Mouse (Mus musculus): Measurements from ENCODE around the gene Ergic1. TPM values are rescaled to one million over a fixed set of nuclear protein-coding genes. Genes with fewer than 3 reads are reported as not detected.

The Ergic1 gene
- polyA plus RNA-seq, 1 experiment from 2014 or later = 91.2 TPM

GRCm38 (mm10) chr17:26665600-26665999 lies 104.3 kb downstream of the Ergic1 start:
- no peaks in the 10 kb centered on the region for H3K9me3 ChIP-seq (ENCODE audit: control insufficient read depth, low read length)
- H3K4me1 ChIP-seq (ENCODE audit: control insufficient read depth, insufficient read depth, low read length) = peaks cover 7% of the 10 kb centered on the region
- H3K9ac ChIP-seq (ENCODE audit: low read depth, low read length) = no peak overlapping the region
- no peak overlapping the region for H3K27ac ChIP-seq (ENCODE audit: low read length)
- H3K4me3 ChIP-seq (ENCODE audit: low read length) = no peak overlapping the region
- H3K36me3 ChIP-seq (ENCODE audit: control insufficient read depth, insufficient read depth, low read length) = no peaks in the 10 kb centered on the region
- 82% methylated on average over 4 of the region's 4 CpGs for WGBS
- no peaks in the 10 kb centered on the region for H3K27me3 ChIP-seq (replicated peaks; ENCODE audit: control insufficient read depth, insufficient read depth, low read length)
- ATAC-seq = no peak
- no peak overlapping the region for H3K4me2 ChIP-seq (ENCODE audit: low read depth, low read length)

GRCm38 (mm10) chr17:26671268-26671667 lies 110.0 kb downstream of the Ergic1 start:
- no peaks in the 10 kb centered on the region for H3K27me3 ChIP-seq (replicated peaks; ENCODE audit: control insufficient read depth, insufficient read depth, low read length)
- no peak overlapping the region for H3K9ac ChIP-seq (ENCODE audit: low read depth, low read length)
- H3K4me3 ChIP-seq (ENCODE audit: low read length) = no peak overlapping the region
- WGBS = 66% methylated on average over 4 of the region's 4 CpGs
- no peaks in the 10 kb centered on the region for H3K36me3 ChIP-seq (ENCODE audit: control insufficient read depth, insufficient read depth, low read length)
- H3K9me3 ChIP-seq (ENCODE audit: control insufficient read depth, low read length) = no peaks in the 10 kb centered on the region
- no peak overlapping the region for H3K4me2 ChIP-seq (ENCODE audit: low read depth, low read length)
- no peaks in the 10 kb centered on the region for H3K4me1 ChIP-seq (ENCODE audit: control insufficient read depth, insufficient read depth, low read length)
- no peak overlapping the region for H3K27ac ChIP-seq (ENCODE audit: low read length)
- ATAC-seq = no peak

GRCm38 (mm10) chr17:26675845-26676244 lies 114.6 kb downstream of the Ergic1 start:
- peaks cover 11% of the 10 kb centered on the region; the same call in 1 of the 2 replicates for H3K4me1 ChIP-seq (ENCODE audit: control insufficient read depth, insufficient read depth, low read length)
- ATAC-seq = peak; percentile 31
- no peaks in the 10 kb centered on the region for H3K27me3 ChIP-seq (replicated peaks; ENCODE audit: control insufficient read depth, insufficient read depth, low read length)
- H3K36me3 ChIP-seq (ENCODE audit: control insufficient read depth, insufficient read depth, low read length) = 0 out of 2 replicates have a peak, but pooled peaks cover 3% of the 10 kb centered on the region
- no peaks in the 10 kb centered on the region for H3K9me3 ChIP-seq (ENCODE audit: control insufficient read depth, low read length)
- H3K4me3 ChIP-seq (ENCODE audit: low read length) = peak overlapping the region; percentile 87
- peak overlapping the region; percentile 80 for H3K4me2 ChIP-seq (ENCODE audit: low read depth, low read length)
- WGBS = 23% methylated on average over 7 of the region's 7 CpGs
- peak overlapping the region; percentile 90 for H3K9ac ChIP-seq (ENCODE audit: low read depth, low read length)
- no peak overlapping the region for H3K27ac ChIP-seq (ENCODE audit: low read length)

- peak overlapping the region; percentile 90 for H3K9ac ChIP-seq (ENCODE audit: low read depth, low read length)
- H3K4me3 ChIP-seq (ENCODE audit: low read length) = peak overlapping the region; percentile 87
- no peaks in the 10 kb centered on the region for H3K9me3 ChIP-seq (ENCODE audit: control insufficient read depth, low read length)
- peak overlapping the region; percentile 92 for H3K27ac ChIP-seq (ENCODE audit: low read length)
- H3K4me2 ChIP-seq (ENCODE audit: low read depth, low read length) = peak overlapping the region; percentile 80
- H3K27me3 ChIP-seq (replicated peaks; ENCODE audit: control insufficient read depth, insufficient read depth, low read length) = no peaks in the 10 kb centered on the region
- 0 out of 2 replicates have a peak, but pooled peaks cover 5% of the 10 kb centered on the region for H3K36me3 ChIP-seq (ENCODE audit: control insufficient read depth, insufficient read depth, low read length)
- ATAC-seq = peak; percentile 98
- peaks cover 11% of the 10 kb centered on the region; the same call in 1 of the 2 replicates for H3K4me1 ChIP-seq (ENCODE audit: control insufficient read depth, insufficient read depth, low read length)
- under 1% methylated on average over 30 of the region's 30 CpGs for WGBS
Observed at GRCm38 (mm10) chr17:26676252-26676615, 114.9 kb downstream of the Ergic1 start.

GRCm38 (mm10) chr17:26676616-26677376 lies 115.5 kb downstream of the Ergic1 start:
- H3K4me3 ChIP-seq (ENCODE audit: low read length) = peak overlapping the region; percentile 87
- peak overlapping the region; percentile 90 for H3K9ac ChIP-seq (ENCODE audit: low read depth, low read length)
- no peaks in the 10 kb centered on the region for H3K9me3 ChIP-seq (ENCODE audit: control insufficient read depth, low read length)
- peaks cover 11% of the 10 kb centered on the region; the same call in 1 of the 2 replicates for H3K4me1 ChIP-seq (ENCODE audit: control insufficient read depth, insufficient read depth, low read length)
- H3K27ac ChIP-seq (ENCODE audit: low read length) = peak overlapping the region; percentile 92
- WGBS = 2% methylated on average over 26 of the region's 26 CpGs
- 0 out of 2 replicates have a peak, but pooled peaks cover 5% of the 10 kb centered on the region for H3K36me3 ChIP-seq (ENCODE audit: control insufficient read depth, insufficient read depth, low read length)
- H3K27me3 ChIP-seq (replicated peaks; ENCODE audit: control insufficient read depth, insufficient read depth, low read length) = no peaks in the 10 kb centered on the region
- peak overlapping the region; percentile 80 for H3K4me2 ChIP-seq (ENCODE audit: low read depth, low read length)
- peak; percentile 95 for ATAC-seq

GRCm38 (mm10) chr17:26677711-26678637 lies 116.7 kb downstream of the Ergic1 start:
- 0 out of 2 replicates have a peak overlapping the region, but pooled peaks have one; percentile 1 for H3K9ac ChIP-seq (ENCODE audit: low read depth, low read length)
- H3K4me1 ChIP-seq (ENCODE audit: control insufficient read depth, insufficient read depth, low read length) = peaks cover 11% of the 10 kb centered on the region; the same call in 1 of the 2 replicates
- ATAC-seq = no peak
- H3K4me2 ChIP-seq (ENCODE audit: low read depth, low read length) = peak overlapping the region; percentile 80; the same call in 1 of the 2 replicates
- no peak overlapping the region for H3K4me3 ChIP-seq (ENCODE audit: low read length)
- no peaks in the 10 kb centered on the region for H3K27me3 ChIP-seq (replicated peaks; ENCODE audit: control insufficient read depth, insufficient read depth, low read length)
- H3K9me3 ChIP-seq (ENCODE audit: control insufficient read depth, low read length) = no peaks in the 10 kb centered on the region
- no peak overlapping the region for H3K27ac ChIP-seq (ENCODE audit: low read length)
- 76% methylated on average over 7 of the region's 7 CpGs for WGBS
- 0 out of 2 replicates have a peak, but pooled peaks cover 5% of the 10 kb centered on the region for H3K36me3 ChIP-seq (ENCODE audit: control insufficient read depth, insufficient read depth, low read length)

GRCm38 (mm10) chr17:26681276-26681675 lies 120.0 kb downstream of the Ergic1 start:
- no peaks in the 10 kb centered on the region for H3K27me3 ChIP-seq (replicated peaks; ENCODE audit: control insufficient read depth, insufficient read depth, low read length)
- WGBS = 91% methylated on average over 6 of the region's 6 CpGs
- H3K4me2 ChIP-seq (ENCODE audit: low read depth, low read length) = no peak overlapping the region
- H3K27ac ChIP-seq (ENCODE audit: low read length) = no peak overlapping the region
- no peak for ATAC-seq
- H3K4me1 ChIP-seq (ENCODE audit: control insufficient read depth, insufficient read depth, low read length) = peaks cover 11% of the 10 kb centered on the region; the same call in 1 of the 2 replicates
- 0 out of 2 replicates have a peak, but pooled peaks cover 10% of the 10 kb centered on the region for H3K36me3 ChIP-seq (ENCODE audit: control insufficient read depth, insufficient read depth, low read length)
- no peak overlapping the region for H3K4me3 ChIP-seq (ENCODE audit: low read length)
- no peaks in the 10 kb centered on the region for H3K9me3 ChIP-seq (ENCODE audit: control insufficient read depth, low read length)
- H3K9ac ChIP-seq (ENCODE audit: low read depth, low read length) = no peak overlapping the region

GRCm38 (mm10) chr17:26686334-26687000 lies 125.2 kb downstream of the Ergic1 start:
- Histone ChIP-seq H3K9ac (ENCODE audit: low read depth, low read length) (no peak overlapping the region), H3K4me3 (ENCODE audit: low read length) (no peak overlapping the region), H3K9me3 (ENCODE audit: control insufficient read depth, low read length) (no peaks in the 10 kb centered on the region), H3K27ac (ENCODE audit: low read length) (no peak overlapping the region), H3K4me2 (ENCODE audit: low read depth, low read length) (no peak overlapping the region), H3K4me1 (ENCODE audit: control insufficient read depth, insufficient read depth, low read length) (no peaks in the 10 kb centered on the region), H3K36me3 (ENCODE audit: control insufficient read depth, insufficient read depth, low read length) (0 out of 2 replicates have a peak, but pooled peaks cover 5% of the 10 kb centered on the region), H3K27me3 (replicated peaks; ENCODE audit: control insufficient read depth, insufficient read depth, low read length) (no peaks in the 10 kb centered on the region)
- WGBS = 89% methylated on average over 17 of the region's 17 CpGs
- ATAC-seq = no peak

Data from intestine, embryonic 16.5 days (tissue).